Mouse (Mus musculus): Measurements from ENCODE around the gene Snhg11. TPM values are rescaled to one million over a fixed set of nuclear protein-coding genes. Genes with fewer than 3 reads are reported as not detected.

Gene Snhg11
- 10 to 100 TPM in 1 of 2 experiments, 1 to 10 TPM in 1; 3.6 to 15.0 TPM for total RNA-seq (2021)
- long read RNA-seq, experiment 1, full-length matches to known transcripts, result 1 of 1 reads
- long read RNA-seq, experiment 1, partial matches to known transcripts, result 0 of 1 reads
- long read RNA-seq, experiment 1, other reads (novel, unspliced or antisense), result 0 of 1 reads
- long read RNA-seq, experiment 2, result 0 reads

GRCm38 (mm10) chr2:158375443-158376122 is at the start of gene Snhg11:
Gene Snhg11 (plus strand): TSS chr2:158375638.
- peak; percentile 54 for DNase-seq

GRCm38 (mm10) chr2:158334356-158334755 is 41.1 kb upstream of the Snhg11 start:
- no peak for DNase-seq

GRCm38 (mm10) chr2:158337698-158338097 is 37.7 kb upstream of the Snhg11 start:
- no peak for DNase-seq

GRCm38 (mm10) chr2:158339948-158340564 is 35.4 kb upstream of the Snhg11 start:
- peak; percentile 77 for DNase-seq

- no peak for DNase-seq
Measured at GRCm38 (mm10) chr2:158341324-158341723, 34.1 kb upstream of the Snhg11 start.

- DNase-seq, result no peak
Measured at GRCm38 (mm10) chr2:158343495-158343894, 31.9 kb upstream of the Snhg11 start.

- DNase-seq, result no peak
Measured at GRCm38 (mm10) chr2:158346467-158346866, 29.0 kb upstream of the Snhg11 start.

- DNase-seq, result peak; percentile 78
Measured at GRCm38 (mm10) chr2:158347868-158348267, 27.6 kb upstream of the Snhg11 start.

GRCm38 (mm10) chr2:158352801-158353520 is 22.5 kb upstream of the Snhg11 start:
- no peak for DNase-seq

- DNase-seq, result no peak
Measured at GRCm38 (mm10) chr2:158354348-158355114, 20.9 kb upstream of the Snhg11 start.

- DNase-seq, result no peak
Measured at GRCm38 (mm10) chr2:158355238-158355637, 20.2 kb upstream of the Snhg11 start.

- no peak for DNase-seq
Measured at GRCm38 (mm10) chr2:158356121-158356520, 19.3 kb upstream of the Snhg11 start.

- no peak for DNase-seq
Measured at GRCm38 (mm10) chr2:158359757-158360620, 15.4 kb upstream of the Snhg11 start.

- DNase-seq, result peak; percentile 90
Measured at GRCm38 (mm10) chr2:158360873-158361677, 14.4 kb upstream of the Snhg11 start.

GRCm38 (mm10) chr2:158361678-158362320 is 13.6 kb upstream of the Snhg11 start:
- no peak for DNase-seq

- DNase-seq, result no peak
Measured at GRCm38 (mm10) chr2:158364175-158364574, 11.3 kb upstream of the Snhg11 start.

GRCm38 (mm10) chr2:158365099-158365850 is 10.2 kb upstream of the Snhg11 start:
- no peak for DNase-seq

- no peak for DNase-seq
Measured at GRCm38 (mm10) chr2:158367654-158368053, 7.8 kb upstream of the Snhg11 start.

GRCm38 (mm10) chr2:158368313-158368712 is 7.1 kb upstream of the Snhg11 start:
- DNase-seq, result no peak
